Mouse (Mus musculus) liver, embryonic 11.5 days (tissue): Measurements from ENCODE around the gene Lrmda. TPM values are rescaled to one million over a fixed set of nuclear protein-coding genes. Genes with fewer than 3 reads are reported as not detected.

Experiments used
- ATAC-seq: fragments of 200-750 bp; cut with Nextera tagmentation; replicated peaks from 2 replicates; pipeline ENCODE4 v1.8.0; 2017; ENCODE audit warnings: moderate number of reproducible peaks, mild to moderate bottlenecking, moderate TSS enrichment, moderate library complexity; ENCODE audit not compliant: low FRiP score
- DNase-seq: peaks from one replicate; pipeline ENCODE4 v3.0.0-alpha.2; 2017; ENCODE audit warnings: low spot score
- H3K27ac ChIP-seq: fragments of 300-500 bp; sonication (generic); 2 replicates; pipeline ENCODE4 v1.5.1; 2014; ENCODE audit warnings: mild to moderate bottlenecking, low read depth, low read length, control low read depth
- H3K27me3 ChIP-seq: fragments of 300-500 bp; sonication (generic); replicated peaks from 2 replicates; pipeline ENCODE4 v1.6.1; 2014; ENCODE audit warnings: low read length, mixed read lengths; ENCODE audit not compliant: control insufficient read depth, insufficient read depth
- H3K36me3 ChIP-seq: fragments of 300-500 bp; sonication (generic); 2 replicates; pipeline ENCODE4 v1.6.1; 2014; ENCODE audit warnings: mild to moderate bottlenecking, low read length, moderate library complexity, mixed read lengths; ENCODE audit not compliant: control insufficient read depth, insufficient read depth
- H3K4me1 ChIP-seq: fragments of 300-500 bp; sonication (generic); replicated peaks from 2 replicates; pipeline ENCODE4 v1.6.1; 2014; ENCODE audit warnings: low read length, mixed read lengths; ENCODE audit not compliant: control insufficient read depth, insufficient read depth
- H3K4me2 ChIP-seq: fragments of 300-500 bp; sonication (generic); 2 replicates; pipeline ENCODE4 v1.6.1; 2014; ENCODE audit warnings: mild to moderate bottlenecking, control low read depth, moderate library complexity
- H3K4me3 ChIP-seq: fragments of 300-500 bp; sonication (generic); 2 replicates; pipeline ENCODE4 v1.5.1; 2014; ENCODE audit warnings: low read depth, low read length, control low read depth
- H3K9ac ChIP-seq: fragments of 300-500 bp; sonication (generic); 2 replicates; pipeline ENCODE4 v1.6.1; 2014; ENCODE audit warnings: low read depth, low read length, control low read depth
- H3K9me3 ChIP-seq: fragments of 300-500 bp; sonication (generic); 2 replicates; pipeline ENCODE4 v1.6.1; 2016; ENCODE audit warnings: low read length, inconsistent platforms, mixed read lengths; ENCODE audit not compliant: control insufficient read depth
- WGBS: fragments of 180-500 bp; shearing (Covaris S2); extraction: QIAGEN DNeasy Blood & Tissue Kit; methylation state at CpG from one replicate; pipeline ENCODE4 v1.1.7; 2014; 5-methylcytosine and 5-hydroxymethylcytosine counted together
- polyA plus RNA-seq: library from polyadenylated mRNA; unstranded; fragments of >200 nt; fragmentation: Nextera tagmentation; extraction: Ambion mirVana; gene quantifications from 2 replicates; pipeline ENCODE4 v1.2.1, GENCODE M21; 2014

The Lrmda gene
- polyA plus RNA-seq, 1 experiment from 2014 or later = 0.53 TPM

- Histone ChIP-seq H3K36me3 (no peaks in the 10 kb centered on the region), H3K4me1 (0 out of 2 replicates have a peak, but pooled peaks cover 3% of the 10 kb centered on the region), H3K4me3 (no peak overlapping the region), H3K9ac (no peak overlapping the region), H3K4me2 (no peak overlapping the region), H3K9me3 (no peaks in the 10 kb centered on the region), H3K27me3 (no peaks in the 10 kb centered on the region), H3K27ac (no peak overlapping the region)
- DNase-seq (no peak), ATAC-seq (no peak)
- 48% methylated on average over 6 of the region's 6 CpGs for WGBS
Observed at GRCm38 (mm10) chr14:22812824-22813223, 793.3 kb downstream of the Lrmda start.

- Histone ChIP-seq H3K4me3 (no peak overlapping the region), H3K9me3 (no peaks in the 10 kb centered on the region), H3K36me3 (no peaks in the 10 kb centered on the region), H3K4me1 (0 out of 2 replicates have a peak, but pooled peaks cover 3% of the 10 kb centered on the region), H3K9ac (no peak overlapping the region), H3K27ac (no peak overlapping the region), H3K27me3 (no peaks in the 10 kb centered on the region), H3K4me2 (peak overlapping the region; percentile 31; the same call in 1 of the 2 replicates)
- 23% methylated on average over 7 of the region's 7 CpGs for WGBS
- DNase-seq (no peak), ATAC-seq (no peak)
Observed at GRCm38 (mm10) chr14:22813389-22813788, 793.9 kb downstream of the Lrmda start.

DNA sequence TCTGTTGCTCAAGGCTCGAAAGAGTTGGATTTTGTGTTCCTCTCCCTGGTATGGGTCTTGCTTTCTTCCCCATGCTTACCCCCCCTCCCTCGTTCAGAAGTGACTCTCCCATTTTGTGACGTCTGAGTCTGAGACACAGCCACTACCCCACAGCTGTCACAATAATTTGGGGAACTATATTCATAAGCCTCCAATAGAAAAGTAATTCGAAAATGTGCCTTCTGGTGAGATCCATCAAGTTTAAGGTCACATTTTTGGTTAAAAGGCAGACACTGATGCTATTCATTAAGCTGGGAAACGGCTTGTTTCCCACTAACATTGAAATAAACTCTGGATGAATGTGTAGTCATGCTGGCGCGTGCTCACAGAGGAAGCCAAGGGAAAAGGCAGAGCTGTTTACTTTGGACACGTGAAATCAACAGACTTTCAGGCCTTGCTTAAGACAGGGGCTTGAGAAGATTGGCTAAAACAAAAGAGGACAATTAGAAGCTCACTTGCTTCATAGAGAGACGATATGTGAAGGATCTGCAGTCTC lies 795.4 kb downstream of the Lrmda start:
- no peaks in the 10 kb centered on the region for H3K36me3 ChIP-seq
- H3K9me3 ChIP-seq = no peaks in the 10 kb centered on the region
- no peaks in the 10 kb centered on the region for H3K27me3 ChIP-seq
- DNase-seq = no peak
- H3K27ac ChIP-seq = no peak overlapping the region
- H3K4me1 ChIP-seq = 0 out of 2 replicates have a peak, but pooled peaks cover 3% of the 10 kb centered on the region
- no peak overlapping the region for H3K9ac ChIP-seq
- H3K4me3 ChIP-seq = no peak overlapping the region
- no peak overlapping the region for H3K4me2 ChIP-seq
- WGBS = 68% methylated on average over 9 of the region's 9 CpGs
- ATAC-seq = no peak

GRCm38 (mm10) chr14:22817346-22818201 lies 798.1 kb downstream of the Lrmda start:
- Histone ChIP-seq H3K36me3 (no peaks in the 10 kb centered on the region), H3K27me3 (no peaks in the 10 kb centered on the region), H3K27ac (no peak overlapping the region), H3K4me1 (0 out of 2 replicates have a peak, but pooled peaks cover 3% of the 10 kb centered on the region), H3K9me3 (no peaks in the 10 kb centered on the region), H3K4me2 (no peak overlapping the region), H3K9ac (no peak overlapping the region), H3K4me3 (no peak overlapping the region)
- no peak for DNase-seq
- no peak for ATAC-seq
- 70% methylated on average over 6 of the region's 6 CpGs for WGBS

DNA sequence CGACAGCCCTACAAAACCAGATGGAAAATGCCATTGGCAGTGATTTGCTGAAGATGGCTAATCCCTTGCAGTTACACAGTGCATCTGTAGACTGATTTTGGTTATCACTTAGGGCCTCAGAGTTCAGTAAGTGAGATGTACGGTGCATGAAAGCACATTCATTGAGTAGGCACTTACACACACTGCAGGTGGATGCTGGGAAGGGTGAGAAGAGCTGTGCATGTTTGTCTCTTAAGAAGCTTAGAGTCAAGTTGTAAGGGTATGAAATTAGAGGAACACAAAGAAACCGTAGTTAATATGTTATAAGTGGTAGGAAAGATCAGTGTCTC lies 798.7 kb downstream of the Lrmda start:
- Histone ChIP-seq H3K9me3 (no peaks in the 10 kb centered on the region), H3K4me3 (no peak overlapping the region), H3K27ac (no peak overlapping the region), H3K9ac (no peak overlapping the region), H3K4me1 (no peaks in the 10 kb centered on the region), H3K4me2 (no peak overlapping the region), H3K27me3 (no peaks in the 10 kb centered on the region), H3K36me3 (no peaks in the 10 kb centered on the region)
- ATAC-seq = no peak
- no peak for DNase-seq
- 58% methylated on average over 3 of the region's 3 CpGs for WGBS

GRCm38 (mm10) chr14:22822942-22823341 lies 803.4 kb downstream of the Lrmda start:
- Histone ChIP-seq H3K36me3 (no peaks in the 10 kb centered on the region), H3K27ac (no peak overlapping the region), H3K4me2 (no peak overlapping the region), H3K9me3 (no peaks in the 10 kb centered on the region), H3K27me3 (no peaks in the 10 kb centered on the region), H3K4me1 (no peaks in the 10 kb centered on the region), H3K4me3 (no peak overlapping the region), H3K9ac (no peak overlapping the region)
- WGBS = 62% methylated on average over 3 of the region's 3 CpGs
- DNase-seq (no peak), ATAC-seq (no peak)

DNA sequence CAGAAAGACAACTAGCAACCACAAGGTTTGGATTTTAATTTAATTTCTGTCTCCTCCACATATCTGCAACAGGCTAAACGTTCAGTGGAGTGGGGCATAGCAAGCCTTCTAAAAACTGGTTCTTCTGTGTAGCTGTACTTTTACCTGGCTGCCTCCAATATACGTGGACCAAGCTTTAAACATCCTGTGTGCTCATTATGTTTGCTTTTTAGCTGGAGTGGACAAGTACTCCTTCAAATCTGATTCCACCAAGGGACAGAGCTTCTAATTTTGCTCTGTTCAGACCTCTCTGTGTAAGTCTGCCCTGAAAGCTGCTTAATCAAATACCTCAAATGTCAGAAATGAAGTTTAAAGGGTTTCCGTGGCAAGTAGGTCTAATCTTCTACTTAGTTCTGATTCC lies 807.3 kb downstream of the Lrmda start:
- no peak overlapping the region for H3K4me3 ChIP-seq
- no peak overlapping the region for H3K4me2 ChIP-seq
- WGBS = 70% methylated on average over 3 of the region's 3 CpGs
- no peaks in the 10 kb centered on the region for H3K9me3 ChIP-seq
- H3K27ac ChIP-seq = no peak overlapping the region
- H3K36me3 ChIP-seq = no peaks in the 10 kb centered on the region
- no peak overlapping the region for H3K9ac ChIP-seq
- no peaks in the 10 kb centered on the region for H3K4me1 ChIP-seq
- DNase-seq (no peak), ATAC-seq (no peak)
- H3K27me3 ChIP-seq = no peaks in the 10 kb centered on the region

DNA sequence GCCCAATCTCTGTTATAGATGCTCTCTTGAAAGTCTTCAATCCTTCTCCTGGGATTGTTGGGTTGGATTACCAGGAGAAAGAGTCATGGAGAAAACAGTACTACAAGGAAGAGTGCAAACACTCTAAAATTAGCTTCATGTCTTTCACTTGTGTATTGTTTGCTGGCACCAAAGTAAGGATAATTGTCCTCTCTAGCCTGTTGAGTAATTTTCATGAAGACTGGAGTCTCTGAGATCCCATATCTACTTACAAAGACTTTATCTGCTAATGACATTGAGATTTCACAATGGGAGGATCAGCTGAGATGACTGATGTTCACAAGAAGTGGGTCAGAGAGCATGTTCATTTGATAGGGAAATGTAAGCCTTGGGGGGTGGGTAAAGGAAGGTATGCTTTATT lies 817.5 kb downstream of the Lrmda start:
- Histone ChIP-seq H3K27ac (no peak overlapping the region), H3K4me3 (no peak overlapping the region), H3K9ac (no peak overlapping the region), H3K4me1 (no peaks in the 10 kb centered on the region), H3K4me2 (no peak overlapping the region), H3K36me3 (no peaks in the 10 kb centered on the region), H3K27me3 (no peaks in the 10 kb centered on the region), H3K9me3 (no peaks in the 10 kb centered on the region)
- DNase-seq (no peak), ATAC-seq (no peak)

- Histone ChIP-seq H3K4me3 (no peak overlapping the region), H3K9ac (no peak overlapping the region), H3K4me1 (no peaks in the 10 kb centered on the region), H3K27me3 (no peaks in the 10 kb centered on the region), H3K4me2 (no peak overlapping the region), H3K9me3 (no peaks in the 10 kb centered on the region), H3K27ac (no peak overlapping the region), H3K36me3 (no peaks in the 10 kb centered on the region)
- no peak for DNase-seq
- ATAC-seq = no peak
- WGBS = 87% methylated on average over 4 of the region's 4 CpGs
Observed at GRCm38 (mm10) chr14:22841136-22841535, 821.6 kb downstream of the Lrmda start.
